Mouse (Mus musculus): ENCODE results near the gene Syngr1. TPM values are rescaled to one million over a fixed set of nuclear protein-coding genes. Genes with fewer than 3 reads are reported as not detected.

Syngr1 gene
- total and polyA plus RNA-seq, 3 experiments: 105 to 115 TPM; not detected in 1

GRCm38 (mm10) chr15:80147511-80147910 is 56.4 kb downstream of the Syngr1 start:
- no peaks in the 10 kb centered on the region for H3K27me3 ChIP-seq (ENCODE audit: control insufficient read depth in 1 of 2, insufficient read depth in 2 of 2, low read length in 2 of 2)
- TF ChIP-seq POLR2A (IDR thresholded peaks at IDR 0.05; ENCODE audit: control insufficient read depth in 1 of 2, insufficient read depth in 1 of 2, low read depth in 1 of 2, low read length in 2 of 2, poor library complexity in 1 of 2) (peak in 1 of 2 experiments; percentile 21; a peak in 1 of 4 replicates), HCFC1 (IDR thresholded peaks at IDR 0.05; ENCODE audit: low read depth, low read length) (no peak)
- H3K4me3 ChIP-seq (ENCODE audit: control insufficient read depth in 1 of 2, insufficient read depth in 1 of 2, low read depth in 2 of 2, low read length in 2 of 2): no peak overlapping the region
- no peaks in the 10 kb centered on the region for H3K4me1 ChIP-seq (ENCODE audit: control insufficient read depth in 1 of 2, insufficient read depth in 2 of 2, low read length in 2 of 2)
- no peaks in the 10 kb centered on the region for H3K9me3 ChIP-seq (replicated peaks; ENCODE audit: insufficient read depth, low read length)
- DNase-seq (ENCODE audit: low read depth, low spot score): no peak
- peaks cover 0 to 4% of the 10 kb centered on the region in 2 experiments; a peak in 2 of 4 replicates for H3K36me3 ChIP-seq (ENCODE audit: control insufficient read depth in 1 of 2, insufficient read depth in 2 of 2, low read length in 2 of 2)
- no peaks in the 10 kb centered on the region for H3K79me2 ChIP-seq (ENCODE audit: control insufficient read depth, insufficient read depth, low read length, poor library complexity)
- H3K27ac ChIP-seq (ENCODE audit: control insufficient read depth, low read depth, low read length): no peak overlapping the region
- no peak overlapping the region for H3K9ac ChIP-seq (ENCODE audit: control insufficient read depth, low read depth, low read length, poor library complexity, severe bottlenecking)

- Histone ChIP-seq H3K79me2 (ENCODE audit: control insufficient read depth, insufficient read depth, low read length, poor library complexity) (no peaks in the 10 kb centered on the region), H3K9ac (ENCODE audit: control insufficient read depth, low read depth, low read length, poor library complexity, severe bottlenecking) (no peak overlapping the region), H3K4me3 (ENCODE audit: control insufficient read depth in 1 of 2, insufficient read depth in 1 of 2, low read depth in 2 of 2, low read length in 2 of 2) (no peak overlapping the region), H3K4me1 (ENCODE audit: control insufficient read depth in 1 of 2, insufficient read depth in 2 of 2, low read length in 2 of 2) (no peaks in the 10 kb centered on the region), H3K27ac (ENCODE audit: control insufficient read depth, low read depth, low read length) (no peak overlapping the region), H3K36me3 (ENCODE audit: control insufficient read depth in 1 of 2, insufficient read depth in 2 of 2, low read length in 2 of 2) (no peaks in the 10 kb centered on the region; a peak in 1 of 4 replicates), H3K27me3 (ENCODE audit: control insufficient read depth in 1 of 2, insufficient read depth in 2 of 2, low read length in 2 of 2) (no peaks in the 10 kb centered on the region), H3K9me3 (replicated peaks; ENCODE audit: insufficient read depth, low read length) (no peaks in the 10 kb centered on the region)
- TF ChIP-seq BHLHE40 (IDR thresholded peaks at IDR 0.05; ENCODE audit: borderline replicate concordance, low read depth, low read length) (no peak), GATA1 (IDR thresholded peaks at IDR 0.05; ENCODE audit: low read depth, low read length) (no peak), CHD2 (IDR thresholded peaks at IDR 0.05; ENCODE audit: low read length) (no peak), MAX (IDR thresholded peaks at IDR 0.05; ENCODE audit: low read length) (no peak), SIN3A (IDR thresholded peaks at IDR 0.05; ENCODE audit: low read length) (no peak), POLR2AphosphoS2 (IDR thresholded peaks at IDR 0.05; ENCODE audit: low read length) (no peak)
- no peak for DNase-seq (ENCODE audit: low read depth, low spot score)
Measured at GRCm38 (mm10) chr15:80148565-80148964, 57.4 kb downstream of the Syngr1 start.

GRCm38 (mm10) chr15:80149517-80149916 is 58.4 kb downstream of the Syngr1 start:
- no peak overlapping the region for H3K9ac ChIP-seq (ENCODE audit: control insufficient read depth, low read depth, low read length, poor library complexity, severe bottlenecking)
- no peak for TF ChIP-seq MXI1 (IDR thresholded peaks at IDR 0.05; ENCODE audit: low read depth, low read length)
- no peak for TF ChIP-seq POLR2AphosphoS2 (IDR thresholded peaks at IDR 0.05; ENCODE audit: low read length)
- TF ChIP-seq KAT2A (conservative IDR thresholded peaks at IDR 0.05; ENCODE audit: low read depth, low read length): no peak
- TF ChIP-seq MEF2A (IDR thresholded peaks at IDR 0.05; ENCODE audit: extremely low read depth, insufficient replicate concordance, low read depth, low read length, poor library complexity, severe bottlenecking): no peak
- no peak for TF ChIP-seq TAL1 (IDR thresholded peaks at IDR 0.05; ENCODE audit: low read length)
- no peak for TF ChIP-seq TBP (IDR thresholded peaks at IDR 0.05; ENCODE audit: low read depth, low read length)
- TF ChIP-seq JUND (IDR thresholded peaks at IDR 0.05; ENCODE audit: low read depth, low read length): no peak
- TF ChIP-seq GABPA (IDR thresholded peaks at IDR 0.05; ENCODE audit: low read depth, low read length): no peak
- no peaks in the 10 kb centered on the region; a peak in 1 of 4 replicates for H3K36me3 ChIP-seq (ENCODE audit: control insufficient read depth in 1 of 2, insufficient read depth in 2 of 2, low read length in 2 of 2)
- H3K27ac ChIP-seq (ENCODE audit: control insufficient read depth, low read depth, low read length): no peak overlapping the region
- H3K27me3 ChIP-seq (ENCODE audit: control insufficient read depth in 1 of 2, insufficient read depth in 2 of 2, low read length in 2 of 2): no peaks in the 10 kb centered on the region
- H3K79me2 ChIP-seq (ENCODE audit: control insufficient read depth, insufficient read depth, low read length, poor library complexity): no peaks in the 10 kb centered on the region
- no peaks in the 10 kb centered on the region for H3K9me3 ChIP-seq (replicated peaks; ENCODE audit: insufficient read depth, low read length)
- no peak overlapping the region for H3K4me3 ChIP-seq (ENCODE audit: control insufficient read depth in 1 of 2, insufficient read depth in 1 of 2, low read depth in 2 of 2, low read length in 2 of 2)
- DNase-seq (ENCODE audit: low read depth, low spot score): no peak
- no peaks in the 10 kb centered on the region for H3K4me1 ChIP-seq (ENCODE audit: control insufficient read depth in 1 of 2, insufficient read depth in 2 of 2, low read length in 2 of 2)

Data from MEL (cell line).